Mouse (Mus musculus) heart, embryonic 10.5 days (tissue): Measurements from ENCODE around the gene S1pr1. TPM values are rescaled to one million over a fixed set of nuclear protein-coding genes. Genes with fewer than 3 reads are reported as not detected.

ENCODE experiments used
- DNase-seq: peaks from one replicate; pipeline ENCODE4 v3.0.0-alpha.2; 2017; ENCODE audit warnings: low spot score
- H3K27ac ChIP-seq: fragments of 300-500 bp; sonication (generic); 2 replicates; pipeline ENCODE4 v1.5.1; 2016; ENCODE audit warnings: mild to moderate bottlenecking
- H3K27me3 ChIP-seq: fragments of 300-500 bp; sonication (generic); 2 replicates; pipeline ENCODE4 v1.6.1; 2016; ENCODE audit warnings: mild to moderate bottlenecking; ENCODE audit not compliant: poor library complexity, insufficient read depth, severe bottlenecking
- H3K36me3 ChIP-seq: fragments of 300-500 bp; sonication (generic); 2 replicates; pipeline ENCODE4 v1.6.1; 2016; ENCODE audit warnings: mild to moderate bottlenecking, moderate library complexity
- H3K4me1 ChIP-seq: fragments of 300-500 bp; sonication (generic); 2 replicates; pipeline ENCODE4 v1.6.1; 2016; ENCODE audit warnings: mild to moderate bottlenecking
- H3K4me3 ChIP-seq: fragments of 300-500 bp; sonication (generic); 2 replicates; pipeline ENCODE4 v1.5.1; 2016; ENCODE audit warnings: mild to moderate bottlenecking, moderate library complexity
- H3K9me3 ChIP-seq: fragments of 300-500 bp; sonication (generic); 2 replicates; pipeline ENCODE4 v1.6.1; 2016; ENCODE audit warnings: mild to moderate bottlenecking, moderate library complexity
- WGBS: fragments of 180-500 bp; shearing (Covaris S2); methylation state at CpG from one replicate; pipeline ENCODE4 v1.1.7; 2016; 5-methylcytosine and 5-hydroxymethylcytosine counted together
- polyA plus RNA-seq: library from polyadenylated mRNA; unstranded; fragments of >200 nt; fragmentation: Nextera tagmentation; extraction: Ambion mirVana; gene quantifications from 2 replicates; pipeline ENCODE4 v1.2.1, GENCODE M21; 2016

S1pr1 gene
- polyA plus RNA-seq, 1 experiment from 2014 or later = 48.7 TPM

DNA sequence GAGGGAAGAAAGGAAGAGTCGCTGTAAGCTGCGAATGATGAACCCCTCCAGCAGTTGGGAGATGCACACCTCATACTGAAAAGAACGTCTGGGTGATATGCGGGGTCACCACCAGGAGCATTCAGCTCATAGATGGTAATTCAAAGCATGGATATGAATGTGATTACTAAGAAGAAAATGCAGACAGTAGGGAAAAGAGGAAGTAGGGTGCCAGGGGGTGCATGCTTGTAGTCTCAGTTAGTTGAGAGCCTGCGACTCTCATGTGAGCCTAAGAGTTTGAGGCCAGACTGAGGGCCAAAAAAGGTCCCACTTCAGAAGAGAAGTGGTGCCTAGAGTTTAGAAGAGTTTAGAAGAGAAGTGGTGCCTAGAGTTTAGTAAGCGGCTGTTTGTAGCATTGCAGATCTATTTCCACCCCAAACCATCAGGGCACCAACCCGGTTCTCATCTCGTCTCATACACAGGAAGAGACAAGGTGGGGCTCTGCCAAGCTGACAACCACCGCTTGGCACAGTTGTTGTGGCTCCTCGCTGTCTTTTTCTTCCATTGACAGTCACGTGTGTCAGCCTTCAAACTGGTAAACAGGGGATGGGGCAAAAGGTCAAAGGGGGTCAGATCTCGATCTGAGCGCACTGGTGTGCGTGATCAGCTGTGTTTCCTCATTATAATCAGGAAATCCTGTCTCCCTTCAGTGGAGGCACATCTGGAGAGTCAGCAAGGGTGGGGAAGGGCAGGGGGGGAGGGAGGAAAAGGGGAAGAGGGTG is 32.4 kb downstream of the S1pr1 start:
- DNase-seq = no peak
- Histone ChIP-seq H3K27ac (no peak overlapping the region), H3K27me3 (no peaks in the 10 kb centered on the region), H3K36me3 (no peaks in the 10 kb centered on the region), H3K4me1 (peaks cover 7% of the 10 kb centered on the region; the same call in 1 of the 2 replicates), H3K9me3 (no peaks in the 10 kb centered on the region), H3K4me3 (no peak overlapping the region)
- WGBS = 64% methylated on average over 14 of the region's 14 CpGs

- Histone ChIP-seq H3K4me1 (peaks cover 7% of the 10 kb centered on the region; the same call in 1 of the 2 replicates), H3K27me3 (no peaks in the 10 kb centered on the region), H3K4me3 (no peak overlapping the region), H3K36me3 (no peaks in the 10 kb centered on the region), H3K9me3 (no peaks in the 10 kb centered on the region), H3K27ac (no peak overlapping the region)
- DNase-seq = no peak
- WGBS = 83% methylated on average over 1 of the region's 1 CpGs
Measured at GRCm38 (mm10) chr3:115681184-115681583, 33.7 kb downstream of the S1pr1 start.

- WGBS = 57% methylated on average over 7 of the region's 7 CpGs
- no peaks in the 10 kb centered on the region for H3K27me3 ChIP-seq
Measured at GRCm38 (mm10) chr3:115679022-115679421, 35.9 kb downstream of the S1pr1 start.

GRCm38 (mm10) chr3:115675546-115676535 is 39.0 kb downstream of the S1pr1 start:
- Histone ChIP-seq H3K27ac (no peak overlapping the region), H3K4me3 (no peak overlapping the region), H3K27me3 (no peaks in the 10 kb centered on the region), H3K4me1 (peaks cover 17% of the 10 kb centered on the region), H3K36me3 (no peaks in the 10 kb centered on the region), H3K9me3 (no peaks in the 10 kb centered on the region)
- no peak for DNase-seq
- WGBS = 81% methylated on average over 6 of the region's 6 CpGs

More at GRCm38 (mm10) chr3:115679022-115679421, 35.9 kb downstream of the S1pr1 start:
- H3K27ac ChIP-seq = no peak overlapping the region
- H3K9me3 ChIP-seq = no peaks in the 10 kb centered on the region
- peaks cover 7% of the 10 kb centered on the region; the same call in 1 of the 2 replicates for H3K4me1 ChIP-seq
- no peak for DNase-seq
- no peak overlapping the region for H3K4me3 ChIP-seq
- no peaks in the 10 kb centered on the region for H3K36me3 ChIP-seq

- Histone ChIP-seq H3K4me1 (peaks cover 16% of the 10 kb centered on the region), H3K27me3 (no peaks in the 10 kb centered on the region), H3K9me3 (no peaks in the 10 kb centered on the region), H3K27ac (no peak overlapping the region), H3K36me3 (no peaks in the 10 kb centered on the region), H3K4me3 (no peak overlapping the region)
- DNase-seq = no peak
- WGBS = 44% methylated on average over 5 of the region's 5 CpGs
Measured at GRCm38 (mm10) chr3:115674665-115675064, 40.2 kb downstream of the S1pr1 start.

- H3K9me3 ChIP-seq = no peaks in the 10 kb centered on the region
- no peak overlapping the region for H3K4me3 ChIP-seq
- no peak overlapping the region for H3K27ac ChIP-seq
- no peaks in the 10 kb centered on the region for H3K36me3 ChIP-seq
- WGBS = 48% methylated on average over 13 of the region's 13 CpGs
- H3K27me3 ChIP-seq = no peaks in the 10 kb centered on the region
- no peak for DNase-seq
- H3K4me1 ChIP-seq = peaks cover 10% of the 10 kb centered on the region; the same call in 1 of the 2 replicates
Measured at GRCm38 (mm10) chr3:115673663-115674157, 41.2 kb downstream of the S1pr1 start.

- peaks cover 10% of the 10 kb centered on the region; the same call in 1 of the 2 replicates for H3K4me1 ChIP-seq
- no peaks in the 10 kb centered on the region for H3K9me3 ChIP-seq
- no peaks in the 10 kb centered on the region for H3K36me3 ChIP-seq
- 48% methylated on average over 9 of the region's 9 CpGs for WGBS
- H3K27me3 ChIP-seq = no peaks in the 10 kb centered on the region
- H3K27ac ChIP-seq = no peak overlapping the region
- no peak overlapping the region for H3K4me3 ChIP-seq
- DNase-seq = no peak
Measured at GRCm38 (mm10) chr3:115672965-115673662, 41.8 kb downstream of the S1pr1 start.

DNA sequence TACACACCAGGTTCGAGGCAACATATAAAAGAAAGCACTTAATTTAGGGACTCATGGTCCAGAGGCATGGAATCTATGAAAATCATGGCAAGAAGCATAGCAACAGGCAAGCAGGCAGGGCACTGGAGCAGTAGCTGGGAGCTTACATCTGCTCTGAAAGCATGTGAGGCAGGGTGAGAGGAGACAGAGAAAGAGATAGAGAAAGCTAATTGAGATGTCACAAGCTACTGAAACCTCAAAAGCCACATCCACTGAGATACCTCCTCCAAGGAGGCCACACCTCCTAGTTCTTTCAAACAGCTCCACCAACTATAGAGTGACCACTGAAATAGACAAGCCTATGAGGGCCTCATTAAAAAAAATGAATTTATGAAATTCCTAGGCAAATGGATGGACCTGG is 45.6 kb downstream of the S1pr1 start:
- WGBS = 77% methylated on average over 1 of the region's 1 CpGs
- H3K4me1 ChIP-seq = peaks cover 14% of the 10 kb centered on the region; the same call in 1 of the 2 replicates
- no peaks in the 10 kb centered on the region for H3K9me3 ChIP-seq
- no peaks in the 10 kb centered on the region for H3K27me3 ChIP-seq
- no peak for DNase-seq
- H3K27ac ChIP-seq = no peak overlapping the region
- H3K4me3 ChIP-seq = no peak overlapping the region
- H3K36me3 ChIP-seq = no peaks in the 10 kb centered on the region

- H3K27ac ChIP-seq = no peak overlapping the region
- 76% methylated on average over 2 of the region's 2 CpGs for WGBS
- H3K4me1 ChIP-seq = 0 out of 2 replicates have a peak, but pooled peaks cover 5% of the 10 kb centered on the region
- no peak for DNase-seq
- no peaks in the 10 kb centered on the region for H3K9me3 ChIP-seq
- H3K4me3 ChIP-seq = no peak overlapping the region
- H3K27me3 ChIP-seq = no peaks in the 10 kb centered on the region
- no peaks in the 10 kb centered on the region for H3K36me3 ChIP-seq
Measured at GRCm38 (mm10) chr3:115667182-115667581, 47.7 kb downstream of the S1pr1 start.

- Histone ChIP-seq H3K27ac (no peak overlapping the region), H3K9me3 (no peaks in the 10 kb centered on the region), H3K27me3 (no peaks in the 10 kb centered on the region), H3K4me3 (no peak overlapping the region), H3K4me1 (0 out of 2 replicates have a peak, but pooled peaks cover 5% of the 10 kb centered on the region), H3K36me3 (no peaks in the 10 kb centered on the region)
- 64% methylated on average over 8 of the region's 8 CpGs for WGBS
- no peak for DNase-seq
Measured at GRCm38 (mm10) chr3:115666547-115666946, 48.3 kb downstream of the S1pr1 start.

- H3K4me1 ChIP-seq = peaks cover 11% of the 10 kb centered on the region; the same call in 1 of the 2 replicates
- no peak overlapping the region for H3K27ac ChIP-seq
- no peaks in the 10 kb centered on the region for H3K9me3 ChIP-seq
- H3K27me3 ChIP-seq = no peaks in the 10 kb centered on the region
- no peak overlapping the region for H3K4me3 ChIP-seq
- WGBS = 37% methylated on average over 3 of the region's 3 CpGs
- DNase-seq = no peak
- no peaks in the 10 kb centered on the region for H3K36me3 ChIP-seq
Measured at GRCm38 (mm10) chr3:115664497-115664896, 50.4 kb downstream of the S1pr1 start.

DNA sequence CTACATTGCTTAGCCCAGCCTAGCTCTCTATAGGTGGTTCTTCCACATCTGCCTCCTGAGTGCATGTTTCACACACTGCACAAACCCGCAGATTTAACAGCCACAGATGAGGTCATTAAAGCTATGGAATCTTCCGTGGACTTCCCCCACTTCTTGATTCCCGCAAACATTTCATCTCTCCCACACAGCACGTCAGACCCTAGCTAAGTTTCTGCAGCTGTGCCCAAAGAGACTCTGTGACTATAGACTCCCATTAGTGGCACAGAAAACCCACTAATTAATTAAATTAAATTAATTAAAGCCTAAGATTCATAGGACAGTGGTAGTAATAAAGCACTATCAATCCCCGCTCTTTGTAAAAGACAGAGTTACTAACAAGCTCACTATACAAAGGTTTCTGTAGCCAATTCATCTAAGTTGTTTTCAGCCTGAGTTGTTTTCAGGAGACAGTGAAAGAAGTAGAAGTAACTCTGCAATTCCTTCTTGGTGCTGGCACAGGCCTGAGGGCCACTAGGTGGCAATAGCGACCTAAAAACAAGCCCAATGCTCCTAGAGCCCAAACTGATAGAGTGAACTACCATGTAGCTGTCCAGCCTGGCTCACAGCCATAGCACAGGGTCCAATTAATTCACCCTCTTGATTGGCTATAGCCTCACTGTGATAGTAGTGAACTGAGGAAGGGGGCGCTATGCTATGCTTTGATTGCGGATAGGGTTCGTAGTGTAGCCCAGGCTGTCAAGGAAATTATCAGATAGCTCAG is 54.0 kb downstream of the S1pr1 start:
- Histone ChIP-seq H3K9me3 (no peaks in the 10 kb centered on the region), H3K4me3 (no peak overlapping the region), H3K36me3 (no peaks in the 10 kb centered on the region), H3K4me1 (peaks cover 14% of the 10 kb centered on the region; the same call in 1 of the 2 replicates), H3K27ac (no peak overlapping the region), H3K27me3 (no peaks in the 10 kb centered on the region)
- DNase-seq = peak; percentile 88
- 44% methylated on average over 9 of the region's 9 CpGs for WGBS
